Mouse (Mus musculus): ENCODE measurements at regions not wholly inside any gene's neighbourhood (a gene's known extent, or its start where the extent isn't known, plus 50 kb on each side); places are given as distances from the start of the nearest gene placed in this dataset.

GRCm38 (mm10) chr4:4219701-4220100 lies 142.4 kb upstream of the Sdr16c6 start:
- no peak overlapping the region for H3K4me2 ChIP-seq
- no peak overlapping the region for H3K9ac ChIP-seq
- 79% methylated on average over 2 of the region's 2 CpGs for WGBS
- H3K27ac ChIP-seq = no peak overlapping the region
- H3K4me1 ChIP-seq = no peaks in the 10 kb centered on the region
- H3K4me3 ChIP-seq (replicated peaks) = no peak overlapping the region
- no peaks in the 10 kb centered on the region for H3K36me3 ChIP-seq
- H3K27me3 ChIP-seq (replicated peaks) = no peaks in the 10 kb centered on the region
- H3K9me3 ChIP-seq = no peaks in the 10 kb centered on the region
- no peak for ATAC-seq (ENCODE audit: insufficient read depth, low FRiP score, low read depth)

GRCm38 (mm10) chr4:4211892-4212291 lies 134.6 kb upstream of the Sdr16c6 start:
- Histone ChIP-seq H3K36me3 (no peaks in the 10 kb centered on the region), H3K9me3 (no peaks in the 10 kb centered on the region), H3K27me3 (replicated peaks) (no peaks in the 10 kb centered on the region), H3K4me1 (no peaks in the 10 kb centered on the region), H3K4me3 (replicated peaks) (no peak overlapping the region), H3K27ac (no peak overlapping the region), H3K9ac (no peak overlapping the region), H3K4me2 (no peak overlapping the region)
- WGBS = 81% methylated on average over 2 of the region's 2 CpGs
- no peak for ATAC-seq (ENCODE audit: insufficient read depth, low FRiP score, low read depth)

- no peak overlapping the region for H3K4me3 ChIP-seq (replicated peaks)
- H3K9me3 ChIP-seq = no peaks in the 10 kb centered on the region
- no peaks in the 10 kb centered on the region for H3K27me3 ChIP-seq (replicated peaks)
- WGBS = 45% methylated on average over 1 of the region's 1 CpGs
- no peak for ATAC-seq (ENCODE audit: insufficient read depth, low FRiP score, low read depth)
- H3K36me3 ChIP-seq = no peaks in the 10 kb centered on the region
- no peak overlapping the region for H3K27ac ChIP-seq
- no peaks in the 10 kb centered on the region for H3K4me1 ChIP-seq
- no peak overlapping the region for H3K9ac ChIP-seq
- no peak overlapping the region for H3K4me2 ChIP-seq
Observed at GRCm38 (mm10) chr4:4205158-4205557, 127.8 kb upstream of the Sdr16c6 start.

- H3K27me3 ChIP-seq (replicated peaks) = no peaks in the 10 kb centered on the region
- H3K4me1 ChIP-seq = no peaks in the 10 kb centered on the region
- 58% methylated on average over 2 of the region's 2 CpGs for WGBS
- H3K9me3 ChIP-seq = no peaks in the 10 kb centered on the region
- no peak for ATAC-seq (ENCODE audit: insufficient read depth, low FRiP score, low read depth)
- H3K4me3 ChIP-seq (replicated peaks) = no peak overlapping the region
- no peak overlapping the region for H3K27ac ChIP-seq
- no peak overlapping the region for H3K4me2 ChIP-seq
- no peak overlapping the region for H3K9ac ChIP-seq
- H3K36me3 ChIP-seq = no peaks in the 10 kb centered on the region
Observed at GRCm38 (mm10) chr4:4199309-4199708, 122.0 kb upstream of the Sdr16c6 start.

- no peaks in the 10 kb centered on the region for H3K4me1 ChIP-seq
- 63% methylated on average over 2 of the region's 2 CpGs for WGBS
- no peaks in the 10 kb centered on the region for H3K36me3 ChIP-seq
- H3K4me3 ChIP-seq (replicated peaks) = no peak overlapping the region
- no peak overlapping the region for H3K4me2 ChIP-seq
- no peak overlapping the region for H3K27ac ChIP-seq
- no peak overlapping the region for H3K9ac ChIP-seq
- H3K27me3 ChIP-seq (replicated peaks) = no peaks in the 10 kb centered on the region
- no peaks in the 10 kb centered on the region for H3K9me3 ChIP-seq
- no peak for ATAC-seq (ENCODE audit: insufficient read depth, low FRiP score, low read depth)
Observed at GRCm38 (mm10) chr4:4195834-4196233, 118.5 kb upstream of the Sdr16c6 start.

GRCm38 (mm10) chr4:4195250-4195649 lies 117.9 kb upstream of the Sdr16c6 start:
- Histone ChIP-seq H3K4me3 (replicated peaks) (no peak overlapping the region), H3K9me3 (no peaks in the 10 kb centered on the region), H3K4me2 (no peak overlapping the region), H3K4me1 (no peaks in the 10 kb centered on the region), H3K27me3 (replicated peaks) (no peaks in the 10 kb centered on the region), H3K36me3 (no peaks in the 10 kb centered on the region), H3K27ac (no peak overlapping the region), H3K9ac (no peak overlapping the region)
- 55% methylated on average over 8 of the region's 8 CpGs for WGBS
- peak; percentile 66; the same call in 1 of the 2 replicates for ATAC-seq (ENCODE audit: insufficient read depth, low FRiP score, low read depth)
